8 mouse cellular contexts compared by ENCODE assay signal in the genomic region with DNA sequence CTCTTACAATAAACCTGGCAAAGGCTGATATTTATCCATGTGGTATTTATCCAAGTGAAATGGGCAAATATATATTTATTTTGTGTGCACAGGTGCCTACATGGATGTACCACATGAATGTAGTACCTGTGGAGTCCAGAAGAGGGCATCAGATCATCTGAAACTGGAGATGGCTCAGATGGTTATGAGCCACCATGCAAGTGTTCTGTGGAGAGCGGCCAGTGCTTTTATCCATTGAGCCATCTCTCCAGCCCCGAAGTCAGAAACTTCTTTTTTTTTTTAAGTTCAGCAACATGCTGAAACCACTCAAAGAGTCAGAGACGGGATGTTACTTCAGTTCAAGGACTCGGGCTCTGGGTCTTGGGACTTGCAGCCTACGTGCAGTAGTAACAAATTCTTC. TPM values are rescaled to one million over a fixed set of nuclear protein-coding genes. Genes with fewer than 3 reads are reported as not detected.
DNase-seq lines count a peak whose midpoint lies in the region; ATAC-seq lines count a peak whose summit lies in the region.

No protein-coding gene starts in this region.

- intact Hi-C loops in heart, postnatal 14 days (cut with DNase I): loop anchor here (10.0 kb wide), 1 partner anchor 56 kb away; no protein-coding TSS in a partner anchor

- 54% methylated on average over 5 of the region's 5 CpGs for WGBS in heart, embryonic 10.5 days

- peaks cover 37% of the 10 kb centered on the region for H3K27me3 ChIP-seq in heart, embryonic 10.5 days (ENCODE audit: insufficient read depth, poor library complexity, severe bottlenecking)

- H3K36me3 ChIP-seq in heart, embryonic 10.5 days: no peaks in the 10 kb centered on the region

- H3K4me3 ChIP-seq in heart, embryonic 10.5 days: no peak overlapping the region

- ATAC-seq in common myeloid progenitor, adult 5-6 weeks (replicated peaks; ENCODE audit: low read depth, poor library complexity, severe bottlenecking): peak; percentile 97

- H3K4me1 ChIP-seq in heart, embryonic 10.5 days: no peaks in the 10 kb centered on the region

- H3K27ac ChIP-seq in heart, embryonic 10.5 days: no peak overlapping the region

- no peaks in the 10 kb centered on the region for H3K9me3 ChIP-seq in heart, embryonic 10.5 days

- peak; percentile 77 for DNase-seq in heart, adult 11 months
- DNase-seq in heart, embryonic 10.5 days (ENCODE audit: low spot score): no peak
- peak; percentile 47 for DNase-seq in WW6 (ENCODE audit: low read depth, low spot score)
- peak; percentile 49 to 80 for DNase-seq in heart, postnatal 14 days
- DNase-seq in left cerebral cortex, adult 18-20 months (ENCODE audit: low spot score in 2 of 2): peak; percentile 56 to 72
- peak; percentile 79 for DNase-seq in mesoderm, embryonic 11.5 days (ENCODE audit: low read depth, low spot score)
- peak; percentile 78 for DNase-seq in testis, postnatal 10 days (ENCODE audit: low spot score)

RNA-seq across cellular contexts. Expression of a gene that starts 39.6 kb away (rescaled TPM):
- 0.31 TPM in 1 of 2 replicates, not detected in the other for polyA plus RNA-seq in heart, embryonic 10.5 days (2016; fragmentation: Nextera tagmentation; extraction: Ambion mirVana)
- total RNA-seq in common myeloid progenitor, adult 5-6 weeks (2017): 26.5 and 29.0 TPM in 2 replicates
- under 1 TPM; 0.73 to 0.84 TPM for total RNA-seq in heart, postnatal 14 days (2021)
- 1 to 10 TPM; 1.5 to 1.9 TPM for total RNA-seq in left cerebral cortex, adult 18-20 months (2021)
